ENCODE assay signal across 15 mouse cellular contexts in genomic region chr6:119183781-119184180, GRCm38 (mm10). TPM values are rescaled to one million over a fixed set of nuclear protein-coding genes. Genes with fewer than 3 reads are reported as not detected.
"Had no signal": no experiment of that assay in that cellular context is flagged by ENCODE, and none has a peak within 500 bp of the region (broad histone marks: within the 10 kb centered on the region; RNA-seq: fewer than 3 reads in every experiment).

No protein-coding gene starts in this region.

- DNase-seq: kidney, adult 8-10 months; kidney, postnatal 25 days; lung, adult 2 months; lung, postnatal 36 days; right cerebral cortex, postnatal 14 days; thymus, adult 2 months; thymus, postnatal 36 days had no signal

- H3K36me3 ChIP-seq: liver, embryonic 15.5 days had no signal

- H3K4me2 ChIP-seq: liver, embryonic 11.5 days; liver, embryonic 15.5 days; stomach, embryonic 15.5 days had no signal

- ATAC-seq: lung, postnatal 0 days had no signal

- H3K4me3 ChIP-seq: left cerebral cortex, adult 2 months; limb, embryonic 10.5 days; liver, embryonic 15.5 days; stomach, embryonic 15.5 days had no signal

- H3K27me3 ChIP-seq: liver, embryonic 15.5 days; stomach, embryonic 15.5 days had no signal

- H3K9me3 ChIP-seq: limb, embryonic 10.5 days; liver, embryonic 15.5 days; stomach, embryonic 15.5 days had no signal

- H3K4me1 ChIP-seq: limb, embryonic 10.5 days; liver, embryonic 15.5 days had no signal

- H3K27ac ChIP-seq: left cerebral cortex, adult 2 months; limb, embryonic 10.5 days; liver, embryonic 15.5 days; stomach, embryonic 15.5 days had no signal

- H3K9ac ChIP-seq: liver, embryonic 15.5 days; stomach, embryonic 15.5 days had no signal

RNA-seq across cellular contexts. Expression of gene Cacna1c, which starts 12.4 kb away (rescaled TPM):
- total RNA-seq: megakaryocyte progenitor cell, adult 5-6 weeks had no signal

RNA-seq across cellular contexts. Expression of gene Cacna2d4, which starts 52.5 kb away (rescaled TPM):
- polyA plus RNA-seq: kidney, embryonic 16.5 days; limb, embryonic 10.5 days; liver, embryonic 11.5 days; liver, embryonic 15.5 days had no signal
